Mouse (Mus musculus): ENCODE data around the gene Sgsm1.

The Sgsm1 gene

GRCm38 (mm10) chr5:113313998-113314397, 3.4 kb upstream of the Sgsm1 start:
- CTCF ChIA-PET = no interaction called here

- CTCF ChIA-PET = no interaction called here
Measured at GRCm38 (mm10) chr5:113309491-113310376, 852 bp downstream of the Sgsm1 start.

GRCm38 (mm10) chr5:113306750-113307477, 3.7 kb downstream of the Sgsm1 start:
- CTCF ChIA-PET = no interaction called here

- CTCF ChIA-PET = no interaction called here
Measured at GRCm38 (mm10) chr5:113304527-113304926, 6.1 kb downstream of the Sgsm1 start.

- CTCF ChIA-PET = no interaction called here
Measured at GRCm38 (mm10) chr5:113301841-113302240, 8.7 kb downstream of the Sgsm1 start.

GRCm38 (mm10) chr5:113300148-113300889, 10.3 kb downstream of the Sgsm1 start:
- CTCF ChIA-PET = no interaction called here

- CTCF ChIA-PET = no interaction called here
Measured at GRCm38 (mm10) chr5:113299433-113299832, 11.2 kb downstream of the Sgsm1 start.

- CTCF ChIA-PET = no interaction called here
Measured at GRCm38 (mm10) chr5:113298826-113299225, 11.8 kb downstream of the Sgsm1 start.

GRCm38 (mm10) chr5:113298040-113298439, 12.5 kb downstream of the Sgsm1 start:
- CTCF ChIA-PET = no interaction called here

GRCm38 (mm10) chr5:113295791-113296190, 14.8 kb downstream of the Sgsm1 start:
- CTCF ChIA-PET = no interaction called here

GRCm38 (mm10) chr5:113294575-113294974, 16.0 kb downstream of the Sgsm1 start:
- CTCF ChIA-PET = no interaction called here

- CTCF ChIA-PET = no interaction called here
Measured at GRCm38 (mm10) chr5:113293446-113293845, 17.1 kb downstream of the Sgsm1 start.

GRCm38 (mm10) chr5:113292832-113293231, 17.8 kb downstream of the Sgsm1 start:
- CTCF ChIA-PET = no interaction called here

GRCm38 (mm10) chr5:113292179-113292578, 18.4 kb downstream of the Sgsm1 start:
- CTCF ChIA-PET = no interaction called here

GRCm38 (mm10) chr5:113291125-113291524, 19.5 kb downstream of the Sgsm1 start:
- CTCF ChIA-PET = no interaction called here

GRCm38 (mm10) chr5:113290149-113290548, 20.4 kb downstream of the Sgsm1 start:
- CTCF ChIA-PET = no interaction called here

GRCm38 (mm10) chr5:113288490-113288889, 22.1 kb downstream of the Sgsm1 start:
- CTCF ChIA-PET = no interaction called here

- CTCF ChIA-PET = no interaction called here
Measured at GRCm38 (mm10) chr5:113287762-113288161, 22.8 kb downstream of the Sgsm1 start.

GRCm38 (mm10) chr5:113286591-113287520, 23.7 kb downstream of the Sgsm1 start:
- CTCF ChIA-PET = interaction anchor here (0.7 kb wide), 1 partner anchor 185 kb away, joined by 16 read pairs; no protein-coding TSS in a partner anchor

- CTCF ChIA-PET = no interaction called here
Measured at GRCm38 (mm10) chr5:113286048-113286447, 24.5 kb downstream of the Sgsm1 start.

GRCm38 (mm10) chr5:113285541-113285940, 25.0 kb downstream of the Sgsm1 start:
- CTCF ChIA-PET = interaction anchor here (0.5 kb wide), 1 partner anchor 17 kb away, joined by 14 read pairs; no protein-coding TSS in a partner anchor
